Mouse (Mus musculus): ENCODE data around the gene S100a11.
A peak's percentile ranks its signal among the peaks of the same experiment; 100 is the strongest.
"Not testable (repeated sequence)": the region's sequence is repeated elsewhere in the genome, so short reads cannot be mapped to it uniquely, and the experiment has no call there.

Gene S100a11

GRCm38 (mm10) chr3:93522611-93523010 is 2.3 kb downstream of the S100a11 start:
- DNase-seq (ENCODE audit: low read depth), result peak; percentile 92

DNA sequence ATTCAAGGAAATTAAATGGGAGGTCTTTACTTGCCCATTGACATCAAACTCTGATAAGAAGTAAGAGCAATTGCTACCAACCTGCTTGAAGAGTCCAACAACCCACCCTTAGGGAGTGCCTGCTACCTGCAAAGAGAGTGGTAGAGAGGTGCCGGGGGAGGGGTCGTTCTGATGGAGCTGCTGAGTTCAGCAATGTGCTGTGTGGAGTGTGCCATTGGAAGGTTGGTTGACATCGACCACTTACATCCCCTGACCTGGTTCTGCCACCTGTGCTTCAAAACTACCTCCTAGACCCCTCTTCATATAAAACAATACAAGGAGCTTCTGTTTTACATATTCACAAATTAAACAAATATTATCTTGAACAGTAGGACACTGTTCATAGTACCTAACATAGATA is 7.0 kb downstream of the S100a11 start:
- DNase-seq (ENCODE audit: low read depth), result no peak

- DNase-seq (ENCODE audit: low read depth), result no peak
Observed at GRCm38 (mm10) chr3:93528807-93529206, 8.5 kb downstream of the S100a11 start.

DNA sequence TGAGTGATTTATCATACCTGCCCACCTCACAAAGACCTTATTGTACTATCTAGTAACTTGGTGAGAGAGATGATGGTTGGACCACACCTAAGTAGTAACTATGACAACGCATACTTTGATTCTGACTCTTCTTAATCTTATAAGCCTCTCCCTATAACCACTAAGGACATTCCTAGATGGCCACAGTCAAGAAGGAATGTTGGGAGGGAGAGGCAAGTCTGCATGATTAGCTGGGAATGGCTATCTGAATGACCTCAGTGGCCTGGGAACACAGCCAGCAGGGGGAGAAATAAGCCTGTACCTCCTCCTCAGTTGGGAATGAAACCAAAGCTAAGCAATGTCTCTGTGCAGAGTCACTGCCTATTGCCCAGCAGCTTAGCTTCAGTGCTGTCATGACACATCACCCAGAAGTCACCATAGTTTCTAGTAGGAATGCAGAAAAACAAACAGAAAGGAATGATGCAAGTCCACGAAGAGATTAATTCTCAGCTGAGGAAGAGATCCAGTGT is 16.8 kb downstream of the S100a11 start:
- DNase-seq (ENCODE audit: low read depth), result peak; percentile 78

GRCm38 (mm10) chr3:93538486-93538885 is 18.2 kb downstream of the S100a11 start:
- DNase-seq (ENCODE audit: low read depth), result no peak

- peak; percentile 56 for DNase-seq (ENCODE audit: low read depth)
Observed at GRCm38 (mm10) chr3:93541501-93541900, 21.2 kb downstream of the S100a11 start.

DNA sequence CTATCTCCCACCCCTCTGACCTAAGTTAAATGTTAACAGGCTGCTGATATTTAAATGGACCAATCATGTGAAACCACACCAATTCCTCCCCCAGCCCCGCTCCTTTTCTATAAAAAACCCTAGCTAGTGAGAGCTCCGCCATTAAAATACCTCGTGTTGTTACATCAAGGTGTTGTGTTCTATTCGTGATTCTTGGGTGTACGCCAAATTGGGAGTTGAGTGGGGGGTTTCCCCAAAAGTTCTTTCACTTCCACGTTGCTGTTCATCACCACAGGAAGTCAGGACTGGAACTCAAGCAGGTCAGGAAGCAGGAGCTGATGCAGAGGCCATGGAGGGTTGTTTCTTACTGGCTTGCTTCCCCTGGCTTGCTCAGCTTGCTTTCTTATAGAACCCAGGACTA is 23.9 kb downstream of the S100a11 start:
- not testable (repeated sequence) for DNase-seq (ENCODE audit: low read depth)

DNA sequence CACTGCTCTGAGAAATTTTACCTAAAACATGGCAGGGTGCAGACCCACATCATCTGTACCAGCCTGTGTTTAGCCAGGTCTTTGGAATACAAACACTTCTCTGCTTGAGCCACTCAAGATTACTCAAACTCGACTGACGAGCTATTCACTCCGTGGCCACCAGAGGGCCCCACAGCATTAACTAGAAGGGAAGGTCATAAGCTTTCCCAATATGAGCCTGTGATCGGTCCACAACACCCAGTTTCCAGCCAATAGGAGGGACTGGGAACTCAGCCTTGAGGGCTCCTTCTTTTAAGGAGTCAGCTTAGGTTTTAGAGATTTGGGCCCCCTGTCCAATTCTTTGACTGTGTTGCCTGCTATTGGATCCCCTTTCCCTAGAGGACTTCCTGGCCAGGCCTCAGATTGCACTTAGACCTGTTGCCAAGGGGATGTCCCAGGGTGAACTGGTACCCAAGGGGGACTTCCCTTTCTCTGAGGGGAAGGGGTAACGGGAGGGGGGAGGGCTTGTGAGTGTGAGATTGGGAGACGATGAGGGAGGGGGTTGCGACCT is 26.9 kb downstream of the S100a11 start:
- peak; percentile 93 for DNase-seq (ENCODE audit: low read depth)

- DNase-seq (ENCODE audit: low read depth), result no peak
Observed at GRCm38 (mm10) chr3:93547749-93548540, 27.7 kb downstream of the S100a11 start.

GRCm38 (mm10) chr3:93548541-93549266 is 28.4 kb downstream of the S100a11 start:
- DNase-seq (ENCODE audit: low read depth), result no peak

DNA sequence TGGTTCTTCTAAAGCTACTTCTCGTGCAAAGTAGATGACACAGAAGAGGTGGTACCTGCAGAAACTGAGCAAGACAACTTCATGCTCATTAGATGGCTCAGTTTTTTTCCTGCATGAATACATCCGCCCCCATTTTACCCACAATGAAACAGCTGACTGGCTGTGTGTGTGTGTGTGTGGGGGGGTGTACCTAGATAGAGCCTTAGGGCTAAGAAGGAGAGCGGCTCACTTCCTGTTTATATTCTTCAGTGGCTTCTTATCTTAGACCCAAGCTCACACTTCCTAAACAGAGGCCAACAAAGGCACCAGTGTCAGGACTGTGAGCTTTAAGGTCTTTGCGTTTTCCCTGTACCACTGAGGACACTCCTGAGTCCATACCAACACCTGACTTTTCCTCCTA is 29.7 kb downstream of the S100a11 start:
- DNase-seq (ENCODE audit: low read depth), result no peak

- peak; percentile 44 for DNase-seq (ENCODE audit: low read depth)
Observed at GRCm38 (mm10) chr3:93551950-93552901, 31.9 kb downstream of the S100a11 start.

GRCm38 (mm10) chr3:93553311-93553710 is 33.0 kb downstream of the S100a11 start:
- no peak for DNase-seq (ENCODE audit: low read depth)

- peak; percentile 42 for DNase-seq (ENCODE audit: low read depth)
Observed at GRCm38 (mm10) chr3:93553765-93554378, 33.6 kb downstream of the S100a11 start.

GRCm38 (mm10) chr3:93554379-93554980 is 34.2 kb downstream of the S100a11 start:
- no peak for DNase-seq (ENCODE audit: low read depth)

DNA sequence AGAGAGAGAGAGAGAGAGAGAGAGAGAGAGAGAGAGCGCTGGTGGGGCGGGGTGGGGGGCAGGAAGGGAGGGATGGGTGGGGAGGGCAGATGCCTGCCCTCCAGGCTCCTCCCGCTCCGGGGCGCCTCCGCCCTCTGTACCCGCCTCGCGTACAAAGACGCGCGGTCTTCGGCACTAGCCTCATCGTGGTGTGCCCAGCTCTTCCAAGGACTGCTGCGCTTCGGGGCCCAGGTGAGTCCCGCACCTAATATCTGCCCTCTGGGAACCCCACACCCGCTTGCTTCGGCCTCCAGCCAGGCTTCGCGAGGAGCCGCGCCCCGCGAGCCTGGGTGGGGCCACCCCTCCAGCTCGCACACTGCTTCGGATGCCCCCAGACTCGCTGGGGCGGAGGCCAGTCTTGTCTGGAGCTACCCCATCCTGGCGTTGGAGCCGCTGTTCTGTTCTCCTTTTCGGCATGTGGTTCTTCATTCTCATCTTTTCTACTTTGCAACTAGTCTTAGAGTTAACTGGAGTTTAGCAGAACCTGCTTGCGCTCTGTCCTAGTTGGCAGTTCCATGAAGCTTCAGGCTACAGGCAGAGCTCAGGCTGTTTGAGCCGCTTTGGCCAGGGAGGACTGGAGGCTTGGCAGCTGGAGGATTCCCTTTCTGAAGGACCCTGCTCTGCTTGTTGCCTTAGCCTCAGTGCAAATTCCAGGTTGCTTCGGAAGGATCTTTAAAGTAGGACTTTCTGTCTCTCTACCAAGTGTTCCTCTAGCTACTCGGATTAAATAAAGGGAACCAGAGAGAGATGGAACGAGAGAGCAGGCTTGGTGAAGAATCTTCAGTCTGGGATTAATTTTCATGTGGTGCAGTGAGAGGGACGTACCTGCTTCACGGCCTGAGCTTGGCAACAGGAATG is 34.9 kb downstream of the S100a11 start, which contains the start of gene S100a10:
Gene S100a10, plus strand, starts transcription at position 100 of the 897 bp plus-strand sequence.
- DNase-seq (ENCODE audit: low read depth), result peak; percentile 86

- peak; percentile 78 for DNase-seq (ENCODE audit: low read depth)
Observed at GRCm38 (mm10) chr3:93555878-93556254, 35.6 kb downstream of the S100a11 start.

DNA sequence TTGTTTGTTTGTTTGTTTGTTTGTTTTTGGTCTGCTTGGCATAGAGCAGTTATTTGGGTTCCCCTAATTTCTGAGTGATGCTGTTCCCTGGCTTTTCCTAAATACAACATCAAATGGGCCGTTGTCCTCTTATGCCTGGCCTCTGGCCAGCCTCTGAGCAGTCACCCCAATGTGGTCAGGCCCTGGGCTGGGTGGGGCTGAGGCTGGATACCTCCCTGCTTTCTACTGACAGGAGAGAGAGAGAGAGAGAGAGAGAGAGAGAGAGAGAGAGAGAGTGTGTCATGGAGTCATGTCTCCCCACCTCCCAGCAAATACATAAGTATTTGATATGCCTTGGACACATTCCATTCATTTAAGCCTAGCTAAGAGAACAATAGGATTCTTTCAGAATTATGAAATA is 36.3 kb downstream of the S100a11 start:
- DNase-seq (ENCODE audit: low read depth), result peak; percentile 61

DNA sequence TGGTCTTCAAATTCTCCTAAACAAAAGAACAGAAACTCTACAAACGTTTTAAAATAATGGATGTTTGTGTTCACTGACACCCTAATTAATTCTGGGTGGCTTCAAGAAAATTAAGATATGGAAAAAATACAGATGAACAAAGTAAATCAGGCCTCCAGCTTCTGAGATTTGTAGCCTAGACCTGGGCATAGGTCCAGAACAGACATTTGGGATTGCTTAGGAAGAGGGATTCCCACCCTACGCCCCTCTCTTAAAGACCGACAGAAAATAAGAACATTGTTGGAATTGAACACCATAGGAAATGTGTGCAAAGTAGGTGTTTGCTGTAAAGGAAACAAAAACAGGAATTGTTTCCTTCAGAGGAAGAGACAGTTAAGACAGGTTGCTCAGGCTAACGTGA is 37.2 kb downstream of the S100a11 start:
- DNase-seq (ENCODE audit: low read depth), result no peak

GRCm38 (mm10) chr3:93559961-93560360 is 39.7 kb downstream of the S100a11 start:
- DNase-seq (ENCODE audit: low read depth), result no peak

Measured in NIH3T3 (cell line).